Mouse (Mus musculus) thymus, adult 2 months (tissue): ENCODE results near the gene H2-Oa.

Experiments
- CTCF ChIP-seq: fragments of 200-500 bp; IDR thresholded peaks from 2 replicates; pipeline ENCODE4 v1.5.1; 2012; ENCODE audit warnings: mild to moderate bottlenecking, control low read depth, low read length, moderate library complexity, borderline replicate concordance; ENCODE audit not compliant: control insufficient read depth, poor library complexity, insufficient read depth; ENCODE audit errors: extremely low read depth
- POLR2A ChIP-seq: fragments of 200-500 bp; IDR thresholded peaks from 2 replicates; pipeline ENCODE4 v1.6.1; 2012; ENCODE audit warnings: mild to moderate bottlenecking, low read length, control low read depth, moderate library complexity; ENCODE audit not compliant: control insufficient read depth, poor library complexity, insufficient read depth; ENCODE audit errors: extremely low read depth

DNA sequence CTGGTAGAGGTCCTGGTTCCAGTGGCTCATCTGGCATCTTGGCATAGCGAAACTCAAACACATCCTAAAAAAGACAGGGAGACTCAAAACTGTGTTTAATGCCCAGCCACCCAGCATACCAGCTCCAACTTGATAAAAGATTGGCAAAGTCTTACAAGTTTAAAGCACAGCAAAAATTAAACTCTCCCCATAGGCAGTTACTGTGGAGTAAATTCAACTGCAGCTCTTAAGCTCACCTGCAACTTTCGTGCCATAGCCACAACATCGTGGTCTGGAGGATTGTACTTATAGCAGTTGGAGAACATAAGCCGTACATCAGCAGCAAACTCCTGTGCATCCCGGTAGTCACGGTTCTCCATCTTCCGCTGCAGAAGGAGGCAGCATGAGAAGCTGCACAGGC, 22.0 kb downstream of the H2-Oa start:
- TF ChIP-seq POLR2A (no peak), CTCF (no peak)
